Mouse (Mus musculus): ENCODE results near the gene Slc7a6.

DNA sequence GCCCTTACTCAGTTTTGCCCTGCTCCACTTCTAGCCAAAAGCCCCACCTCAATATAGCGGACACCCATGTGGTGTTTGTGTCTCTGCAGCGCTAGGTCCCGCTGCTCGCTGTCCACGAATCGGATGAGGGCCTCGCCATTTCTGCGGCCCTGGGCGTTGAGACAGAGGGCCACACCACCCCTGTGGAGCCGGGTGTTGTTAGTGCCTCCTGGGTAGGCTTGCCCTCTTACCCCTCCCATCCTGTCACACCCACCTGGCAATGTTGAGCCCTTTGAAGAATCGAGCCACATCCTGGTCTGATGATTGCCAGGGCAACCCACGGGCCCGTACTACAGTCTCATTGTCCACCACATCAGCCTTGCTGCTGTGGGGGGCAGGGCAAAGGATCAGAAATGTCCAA, 35.1 kb upstream of the Slc7a6 start:
- TF ChIP-seq CTCF (IDR thresholded peaks at IDR 0.05; ENCODE audit: borderline replicate concordance, insufficient read depth, low read depth, low read length) (no peak), POLR2A (IDR thresholded peaks at IDR 0.05; ENCODE audit: borderline replicate concordance, insufficient read depth, low read length) (no peak)
